Mouse (Mus musculus) B cell, adult 2 months (primary cell): ENCODE data around the gene Ccdc153.

Experiments used
- DNase-seq, 2 experiments: peaks; one replicate each; pipeline ENCODE4 v3.0.0; 2022

Ccdc153 gene

DNA sequence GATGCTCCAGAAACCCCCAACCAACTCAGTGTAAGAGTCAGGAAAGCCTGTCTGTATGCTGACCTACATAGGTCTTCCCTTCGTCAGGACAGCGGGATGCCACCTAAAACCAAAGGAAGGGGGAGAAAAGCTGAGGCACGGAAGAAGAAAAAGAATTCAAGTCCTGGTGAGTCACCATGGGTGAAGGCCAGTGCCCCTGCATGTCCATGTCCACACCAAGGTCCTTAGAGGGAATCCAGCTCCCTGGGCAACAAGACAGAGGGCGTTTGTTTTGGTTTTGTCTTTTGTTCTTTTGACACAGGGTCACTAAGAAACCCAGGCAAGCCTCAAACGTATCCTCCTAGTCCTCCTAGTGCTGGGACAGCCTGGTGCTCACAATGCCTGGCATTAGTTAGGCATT, 435 bp downstream of the Ccdc153 start:
- no peak for DNase-seq

DNA sequence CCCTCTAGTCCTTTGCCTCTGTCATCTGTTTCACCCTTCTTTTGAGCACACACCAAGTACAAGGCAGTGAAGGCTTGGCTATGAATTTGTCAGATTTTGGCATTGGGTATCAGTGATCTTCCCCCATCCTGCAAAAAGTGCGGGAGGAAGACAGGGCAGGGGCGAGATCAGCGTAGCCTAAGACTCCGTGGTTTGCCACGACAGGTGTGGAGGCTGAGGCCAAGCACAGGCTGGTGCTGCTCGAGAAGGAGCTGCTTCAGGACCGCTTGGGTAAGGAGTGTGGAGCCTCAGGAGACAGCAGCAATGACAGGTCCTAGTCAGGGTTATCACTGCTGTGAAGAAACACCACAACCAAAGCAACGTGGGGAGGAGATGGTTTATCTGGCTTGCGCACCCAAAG, 942 bp downstream of the Ccdc153 start:
- DNase-seq, result no peak

DNA sequence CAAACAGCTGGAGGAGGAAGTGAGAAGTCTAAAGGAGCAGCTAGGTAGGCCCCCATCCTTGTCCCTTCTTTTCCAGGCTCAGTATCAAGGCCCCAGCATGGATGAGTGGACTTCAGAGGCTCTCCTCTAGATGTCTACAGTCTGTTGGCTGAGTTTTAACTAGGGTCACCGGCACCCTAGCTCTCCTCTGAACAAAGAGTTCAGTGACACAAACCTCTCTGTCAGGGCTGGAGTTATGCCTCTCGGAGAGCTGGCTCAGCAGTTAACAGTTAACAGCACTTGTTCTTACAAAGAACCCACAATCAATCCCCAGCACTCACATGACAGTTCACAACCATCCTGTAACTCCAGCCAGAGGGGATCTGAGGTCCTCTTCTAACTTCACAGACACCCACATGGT, 3.1 kb downstream of the Ccdc153 start:
- no peak for DNase-seq

DNA sequence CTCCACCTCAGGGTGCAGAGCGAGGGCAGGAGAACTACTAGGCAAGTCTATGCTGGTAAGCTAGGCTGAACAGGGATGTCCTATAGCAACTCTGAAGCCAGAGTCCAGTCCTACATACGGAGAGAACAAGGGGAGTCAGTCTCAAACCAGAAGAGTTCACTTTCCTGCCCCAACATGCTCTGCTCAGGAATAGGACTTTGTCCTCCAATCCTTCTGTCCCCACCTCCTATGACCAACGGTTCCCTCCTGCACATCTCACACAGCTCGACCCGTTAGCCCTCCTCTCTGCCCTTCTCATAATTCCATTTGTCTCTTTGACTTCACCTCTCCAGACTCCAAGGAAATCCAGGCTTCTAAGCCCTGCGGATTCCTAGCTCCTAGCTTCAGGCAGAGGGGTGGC, 7.4 kb downstream of the Ccdc153 start:
- no peak for DNase-seq

- DNase-seq, result peak; percentile 47 to 54
These were observed 9.0 kb downstream of the Ccdc153 start for GRCm38 (mm10) chr9:44249181-44250146.

DNA sequence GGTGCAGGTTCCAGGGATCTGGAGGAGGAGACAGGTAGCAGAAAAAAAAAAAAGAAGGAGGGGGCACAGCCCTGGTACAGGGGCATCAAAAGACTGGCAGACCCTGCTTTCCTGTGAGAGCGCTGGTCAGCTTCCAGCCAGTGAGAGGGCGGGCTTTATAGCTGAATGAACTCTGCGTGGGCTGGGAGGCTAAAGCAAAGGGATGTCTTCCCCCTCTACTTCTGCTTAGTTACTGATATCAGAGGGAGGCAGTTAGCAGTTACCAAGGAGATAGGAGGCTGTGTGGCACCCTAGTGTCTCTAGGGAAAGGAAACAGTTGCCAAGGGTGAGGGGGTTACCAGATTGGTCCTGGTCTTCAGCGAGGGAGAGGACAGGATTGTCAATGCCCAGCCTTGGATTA, 10.0 kb downstream of the Ccdc153 start:
- no peak for DNase-seq

DNA sequence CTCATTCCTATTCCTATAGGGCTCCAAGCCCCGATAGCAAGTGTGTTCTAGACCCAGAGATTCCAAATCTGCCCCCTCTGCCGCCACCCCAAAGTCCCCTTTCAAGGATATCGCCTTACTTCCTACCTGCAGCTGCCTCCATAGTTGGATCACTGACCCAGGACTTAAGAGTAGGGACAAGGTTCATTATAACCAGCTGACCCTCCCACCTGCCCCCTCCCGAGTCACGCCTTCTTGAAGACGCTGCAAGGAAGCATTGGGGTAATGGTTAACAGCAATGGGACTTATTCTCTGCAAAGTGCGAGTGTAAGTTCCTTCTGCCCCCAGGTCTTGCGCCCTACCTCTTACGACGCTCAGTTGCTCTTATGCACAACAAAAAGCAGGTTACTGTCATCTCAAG, 10.8 kb downstream of the Ccdc153 start, which contains the start of gene Pdzd3:
Pdzd3 (minus strand) TSS at position 158 of the 400 bp plus-strand sequence.
- DNase-seq, result no peak

DNA sequence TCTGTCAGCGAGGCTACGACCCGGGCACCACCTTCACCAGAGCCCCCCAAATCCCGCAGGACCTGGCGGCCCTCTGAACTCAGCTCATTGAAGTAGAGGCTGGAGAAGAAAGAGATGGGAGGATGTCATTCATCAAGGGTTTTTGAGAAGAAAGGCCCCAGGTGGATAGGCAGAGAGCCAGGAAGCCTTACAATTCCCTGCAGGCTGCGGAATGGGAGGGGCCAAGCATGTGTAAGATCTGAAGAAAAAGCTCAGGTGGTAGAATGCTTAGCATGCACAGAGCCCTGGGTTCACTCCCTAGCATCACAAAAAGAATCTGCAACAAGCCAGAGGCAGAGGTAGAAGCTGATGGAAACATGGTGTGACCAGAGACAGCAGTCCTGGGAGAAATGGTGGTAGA, 13.0 kb downstream of the Ccdc153 start:
- DNase-seq, result no peak

DNA sequence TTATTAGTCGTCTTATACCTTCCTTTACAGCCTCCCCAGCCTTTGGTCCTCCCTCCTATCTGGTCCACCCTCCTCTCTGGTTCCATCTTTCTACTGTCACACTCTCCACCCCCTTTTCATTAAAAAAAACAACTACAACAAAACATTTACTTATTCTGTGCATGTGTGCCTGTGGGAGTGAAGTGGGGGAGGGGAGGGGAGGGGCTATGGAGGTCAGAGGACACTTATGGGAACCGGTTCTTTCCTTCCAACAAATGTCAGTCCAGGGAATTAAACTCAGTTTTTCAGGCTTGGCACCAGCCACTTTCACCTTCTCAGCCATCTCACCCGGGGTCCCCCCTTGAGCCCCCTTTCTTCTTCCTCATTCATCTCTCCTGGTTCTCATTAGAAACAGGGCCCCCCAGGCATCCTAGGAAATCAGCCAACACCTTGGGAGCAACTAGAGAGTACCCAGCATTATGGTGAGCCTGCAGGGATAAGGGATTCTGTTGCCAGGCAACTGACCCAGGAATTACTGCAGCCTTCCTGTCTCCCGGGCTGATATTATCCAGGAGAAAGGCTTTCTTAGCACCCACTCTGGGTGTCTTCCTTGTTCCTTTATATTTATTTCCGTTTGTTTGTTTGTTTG, 14.1 kb downstream of the Ccdc153 start:
- DNase-seq, result no peak

DNA sequence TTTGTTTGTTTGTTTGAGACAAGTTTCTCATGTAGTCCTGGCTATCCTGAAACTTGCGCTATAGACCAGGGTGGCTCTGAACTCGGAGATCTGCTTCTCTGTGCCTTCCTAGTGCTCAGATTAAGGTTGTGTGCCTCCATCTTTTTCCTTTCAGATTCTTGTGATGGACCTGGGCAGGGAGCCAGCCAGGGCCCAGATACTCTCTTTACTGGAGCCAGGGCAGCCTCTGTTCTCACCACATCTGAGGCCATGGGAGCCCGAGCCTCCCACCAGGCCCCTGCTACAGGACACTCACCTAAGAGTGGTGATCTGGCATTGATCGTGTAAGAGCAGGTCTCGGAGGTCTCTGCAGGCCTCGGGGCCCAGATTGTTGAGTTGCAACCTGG, 14.7 kb downstream of the Ccdc153 start:
- no peak for DNase-seq

GRCm38 (mm10) chr9:44256213-44256612, 15.7 kb downstream of the Ccdc153 start:
- no peak for DNase-seq

- DNase-seq, result no peak
These were observed 18.5 kb downstream of the Ccdc153 start for GRCm38 (mm10) chr9:44259014-44259413.

DNA sequence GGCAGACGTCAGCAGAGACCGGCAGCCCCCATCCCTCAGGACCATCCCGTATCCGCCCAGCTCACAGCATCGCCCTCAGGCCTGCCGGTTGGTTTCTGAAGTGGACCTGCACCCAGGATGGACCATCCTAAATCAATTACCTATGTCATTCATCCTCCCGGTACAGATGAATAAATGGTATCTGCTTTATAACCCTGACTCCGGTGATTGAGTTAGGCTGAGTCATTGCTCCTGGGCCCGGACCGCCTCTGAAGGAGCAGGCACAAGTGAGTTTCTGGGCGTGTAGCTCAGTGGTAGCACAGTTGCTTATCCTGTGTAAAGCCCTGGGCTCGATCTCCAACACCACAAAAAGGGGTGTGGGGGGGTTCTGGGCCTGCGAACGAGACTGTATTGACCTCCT, 20.9 kb downstream of the Ccdc153 start:
- DNase-seq, result no peak

DNA sequence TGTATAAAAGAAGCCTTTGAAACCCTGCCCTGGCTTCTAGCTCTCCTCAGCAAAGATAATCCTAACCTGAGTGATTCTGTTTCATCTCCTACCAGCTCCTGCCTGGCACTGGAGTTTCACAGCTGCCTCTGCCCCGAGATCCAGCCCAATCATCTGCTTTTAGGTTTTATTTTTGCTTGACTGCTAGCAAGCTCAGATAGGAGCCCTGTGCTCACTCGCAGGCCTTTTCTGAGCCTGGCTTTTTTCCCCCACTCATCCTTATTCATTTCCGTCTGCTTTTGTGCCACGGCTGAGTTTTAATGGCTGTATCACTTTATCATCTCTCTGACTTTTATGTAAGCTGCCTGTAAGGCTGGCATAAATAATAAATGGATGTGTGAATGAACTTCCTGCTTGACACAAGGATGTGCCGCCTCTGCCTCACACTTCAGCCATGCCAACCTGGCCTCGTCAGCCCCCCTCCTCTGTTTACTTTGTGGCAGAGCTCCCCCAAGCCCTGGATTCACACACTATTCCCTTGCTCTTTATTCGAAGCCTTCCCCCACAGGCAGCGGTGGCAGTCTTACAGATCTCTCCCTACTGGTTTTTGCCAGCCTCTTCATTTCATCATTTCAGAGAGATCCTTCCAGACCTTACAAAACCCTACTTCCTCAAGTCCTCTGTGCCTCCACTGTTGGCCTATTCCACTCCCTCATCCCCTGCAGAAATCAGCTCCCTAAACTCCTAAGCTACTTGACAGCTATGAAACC, 26.2 kb downstream of the Ccdc153 start:
- no peak for DNase-seq

DNA sequence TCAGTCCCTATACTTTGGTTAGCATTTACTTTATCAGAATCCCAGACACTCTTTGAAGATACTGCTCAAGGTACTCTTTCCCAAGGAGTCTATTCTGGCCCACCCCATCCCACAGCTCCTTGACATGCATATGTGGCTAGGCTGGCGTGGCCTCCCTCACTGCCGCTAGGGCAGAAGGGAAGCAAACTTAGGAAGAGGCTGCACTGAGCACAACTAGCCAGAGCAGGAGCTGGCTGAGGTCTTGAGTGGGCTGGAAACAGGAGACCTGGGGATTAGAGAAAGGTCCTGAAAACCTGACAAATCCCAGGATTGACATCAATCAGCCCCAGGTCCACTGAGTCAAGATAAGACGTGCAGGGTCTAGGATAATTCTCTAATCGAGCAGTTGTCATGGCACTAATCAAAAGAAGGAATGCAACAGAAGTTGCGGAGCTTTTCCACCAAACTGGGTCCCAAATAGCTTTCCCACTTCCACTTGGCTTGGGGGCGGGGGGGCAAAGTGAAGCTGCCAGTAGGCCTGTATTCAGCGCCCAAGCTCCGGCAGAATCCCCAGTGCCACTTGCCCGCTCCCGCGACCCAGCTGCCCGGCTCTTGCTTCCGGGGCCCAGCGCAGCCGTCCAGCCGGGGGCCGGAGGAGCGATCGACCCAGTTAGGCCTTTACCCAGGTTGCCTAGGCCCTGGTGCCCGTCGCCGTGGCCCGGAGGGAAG, 27.0 kb downstream of the Ccdc153 start:
- DNase-seq, result no peak

DNA sequence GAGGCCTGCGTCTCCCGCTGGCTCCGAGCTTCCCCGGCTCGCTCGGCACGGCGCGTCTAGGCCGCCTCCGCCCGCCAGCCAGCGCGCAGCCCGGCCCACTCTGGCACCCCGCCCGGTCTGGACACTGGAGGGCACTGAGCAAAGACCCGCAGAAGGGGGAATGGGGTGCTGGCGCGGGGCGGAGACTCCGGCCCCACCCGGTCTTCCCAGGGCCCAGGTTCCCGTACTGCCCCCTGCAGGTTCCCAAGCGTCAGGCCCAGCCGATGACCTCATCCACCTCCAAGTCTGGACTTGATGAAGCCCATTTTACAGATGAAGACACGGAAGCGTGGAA, 27.5 kb downstream of the Ccdc153 start:
- peak; percentile 85 to 86 for DNase-seq

- DNase-seq, result no peak
These were observed 28.0 kb downstream of the Ccdc153 start, which contains the start of gene Nlrx1 for GRCm38 (mm10) chr9:44268432-44268831. Gene Nlrx1 (minus strand): TSS chr9:44268599.

- peak; percentile 70 to 74 for DNase-seq
These were observed 28.6 kb downstream of the Ccdc153 start for GRCm38 (mm10) chr9:44269077-44269476.

- DNase-seq, result no peak
These were observed 29.5 kb downstream of the Ccdc153 start for GRCm38 (mm10) chr9:44269973-44270372.

DNA sequence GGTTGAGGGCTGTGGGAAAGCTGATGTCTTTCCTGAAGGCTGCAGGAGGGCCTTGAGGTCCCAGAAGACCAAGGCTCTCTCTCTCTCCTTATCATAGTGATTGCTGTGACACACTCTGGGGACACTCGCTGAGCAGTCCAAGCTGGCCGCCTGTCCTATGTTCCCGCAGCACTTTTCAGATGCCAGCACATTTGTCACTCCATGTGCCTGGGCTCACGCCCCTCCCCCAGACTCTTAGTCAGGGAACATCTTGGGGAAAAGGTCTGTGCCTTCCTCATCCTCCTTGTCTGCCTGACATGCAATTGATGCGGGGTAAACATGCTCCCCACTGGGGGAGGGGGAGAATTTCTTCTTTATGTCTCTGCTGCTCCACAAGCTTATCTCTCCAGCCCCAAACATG, 42.7 kb downstream of the Ccdc153 start:
- no peak for DNase-seq

- DNase-seq, result no peak
These were observed 45.9 kb downstream of the Ccdc153 start for GRCm38 (mm10) chr9:44286256-44286850.

DNA sequence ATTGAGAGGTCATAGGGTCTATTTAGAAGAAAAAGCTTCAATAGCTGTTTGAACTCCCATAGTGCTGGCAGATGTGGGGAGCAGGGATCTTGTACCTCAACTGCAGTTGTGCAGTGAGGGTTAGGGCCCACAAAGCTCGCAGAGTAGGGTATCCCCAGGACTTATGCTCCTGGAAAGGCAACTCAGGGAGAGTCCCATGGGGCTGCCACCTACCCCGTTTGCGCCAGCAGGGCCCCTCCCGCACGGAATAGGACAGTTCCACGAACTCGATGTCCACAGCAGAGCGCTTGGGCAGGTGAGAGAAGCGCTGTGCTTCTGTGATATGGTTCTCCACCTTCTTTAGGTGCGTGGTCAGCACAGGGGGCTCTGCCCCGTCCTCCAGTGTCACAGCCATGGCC, 46.5 kb downstream of the Ccdc153 start:
- peak; percentile 21 to 27 for DNase-seq
